Mouse (Mus musculus): ENCODE data around the gene Tcp11l1.

- no peak for TF ChIP-seq CTCF (IDR thresholded peaks at IDR 0.05; ENCODE audit: low read depth)
- no peak for TF ChIP-seq EP300 (IDR thresholded peaks at IDR 0.05; ENCODE audit: low read depth)
These were observed 4.3 kb upstream of the Tcp11l1 start, which contains the start of gene Pin1rt1 for GRCm38 (mm10) chr2:104716279-104716678.

Measured in liver, embryonic 14.5 days (tissue).